Mouse (Mus musculus): ENCODE results near the gene Tmem240. TPM values are rescaled to one million over a fixed set of nuclear protein-coding genes. Genes with fewer than 3 reads are reported as not detected.
"Not testable (repeated sequence)": the region's sequence is repeated elsewhere in the genome, so short reads cannot be mapped to it uniquely, and the experiment has no call there.

The Tmem240 gene
- polyA plus RNA-seq, 1 experiment from 2014 or later, result 1.1 TPM

DNA sequence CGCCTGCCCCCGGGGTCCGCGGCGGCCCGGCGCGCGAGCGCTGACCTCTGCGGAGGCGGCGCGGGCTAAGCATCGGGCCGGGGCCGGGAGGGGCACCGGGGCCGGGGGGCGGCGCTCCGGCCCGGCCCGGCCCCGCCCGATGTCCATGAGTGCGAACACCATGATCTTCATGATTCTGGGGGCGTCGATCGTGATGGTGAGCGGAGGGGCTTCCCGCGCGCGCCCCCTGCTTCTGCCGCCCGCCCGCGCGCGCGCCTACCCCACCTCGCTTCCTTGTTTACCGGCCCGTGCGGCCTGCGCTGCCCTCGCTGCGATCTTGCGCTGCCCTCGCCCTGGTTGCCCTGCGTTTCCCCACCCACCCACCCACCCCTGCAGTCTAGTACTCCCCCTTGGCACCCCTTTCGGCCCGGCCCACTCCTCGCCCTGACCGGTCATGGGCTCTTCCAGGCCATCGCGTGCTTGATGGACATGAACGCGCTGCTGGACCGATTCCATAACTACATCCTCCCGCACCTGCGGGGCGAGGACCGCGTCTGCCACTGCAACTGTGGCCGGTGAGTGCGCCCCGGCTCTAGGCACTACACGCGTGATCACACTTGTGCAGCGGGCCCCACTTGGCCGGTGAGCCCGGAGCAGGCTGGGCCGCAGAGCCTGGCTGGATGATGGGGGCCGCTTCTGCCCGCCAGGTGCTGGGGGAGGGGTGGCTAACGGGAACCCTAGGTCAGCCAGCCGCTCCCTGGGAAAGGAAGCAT lies 527 bp downstream of the Tmem240 start:
- peak; percentile 54 for DNase-seq (ENCODE audit: low spot score)

GRCm38 (mm10) chr4:155735788-155736187 lies 1.2 kb downstream of the Tmem240 start:
- DNase-seq (ENCODE audit: low spot score), result no peak

DNA sequence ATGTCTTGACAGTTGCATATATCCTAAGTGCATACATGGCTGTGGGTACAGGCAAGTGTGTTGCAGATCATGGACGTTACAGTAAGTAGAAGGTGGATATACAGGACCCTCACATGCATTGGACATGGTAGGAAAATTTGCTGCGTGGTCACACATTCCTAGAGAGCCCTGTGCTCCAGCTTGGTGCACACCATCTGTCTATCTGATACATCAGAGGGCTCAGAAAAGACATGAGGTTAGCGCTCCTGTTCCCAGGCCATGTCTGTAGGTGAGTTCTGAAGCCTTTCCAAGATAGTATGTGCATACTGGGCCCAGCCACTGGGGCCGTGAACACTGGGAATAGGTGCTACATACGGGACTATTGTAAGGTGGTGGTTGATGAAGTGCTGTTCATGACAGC lies 1.8 kb downstream of the Tmem240 start:
- no peak for DNase-seq (ENCODE audit: low spot score)

GRCm38 (mm10) chr4:155738262-155738661 lies 3.7 kb downstream of the Tmem240 start:
- no peak for DNase-seq (ENCODE audit: low spot score)

DNA sequence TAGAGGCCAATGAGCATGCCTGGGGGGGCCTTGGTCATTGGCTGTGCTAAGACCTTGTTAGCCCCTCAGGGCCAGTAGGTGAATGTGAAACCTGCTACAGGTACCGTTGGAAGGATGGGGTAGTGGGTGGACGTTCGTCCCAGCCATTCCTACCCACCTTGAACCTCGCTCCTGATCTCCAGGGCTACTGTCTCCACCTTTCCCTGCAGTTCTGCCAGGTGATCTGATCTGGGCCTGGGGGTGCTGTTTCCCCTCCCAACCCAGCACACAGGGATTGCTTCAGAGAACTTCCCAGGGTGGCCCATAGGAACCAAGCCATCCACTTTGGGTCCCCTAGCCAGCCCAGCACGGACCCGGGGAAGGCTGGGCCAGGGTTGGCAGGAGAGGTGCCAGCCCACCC lies 4.6 kb downstream of the Tmem240 start:
- DNase-seq (ENCODE audit: low spot score), result no peak

GRCm38 (mm10) chr4:155739741-155740636 lies 5.4 kb downstream of the Tmem240 start:
- DNase-seq (ENCODE audit: low spot score), result no peak

GRCm38 (mm10) chr4:155740681-155741080 lies 6.1 kb downstream of the Tmem240 start:
- DNase-seq (ENCODE audit: low spot score), result not testable (repeated sequence)

- DNase-seq (ENCODE audit: low spot score), result no peak
Measured at GRCm38 (mm10) chr4:155742684-155743083, 8.1 kb downstream of the Tmem240 start.

DNA sequence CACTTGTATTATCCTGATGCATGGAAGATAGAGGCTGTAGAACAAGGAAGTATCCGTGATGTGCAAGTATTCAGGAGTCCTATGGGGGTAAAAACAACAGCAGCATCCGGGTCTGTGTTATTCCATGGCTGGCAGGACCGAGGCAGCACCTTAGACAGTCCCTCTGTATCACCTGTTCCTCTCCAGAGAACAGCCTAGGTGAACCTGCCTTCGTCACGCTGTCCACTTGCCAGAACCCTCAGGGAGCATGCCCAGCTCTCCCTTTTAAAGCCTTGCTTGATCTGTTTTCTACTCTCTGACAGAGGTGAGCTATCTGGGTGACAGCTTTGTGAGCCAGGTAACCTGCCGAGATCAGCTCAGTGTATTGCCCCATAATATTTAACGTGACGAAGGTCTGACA lies 9.9 kb downstream of the Tmem240 start:
- DNase-seq (ENCODE audit: low spot score), result no peak

GRCm38 (mm10) chr4:155745136-155745535 lies 10.5 kb downstream of the Tmem240 start:
- DNase-seq (ENCODE audit: low spot score), result no peak

- no peak for DNase-seq (ENCODE audit: low spot score)
Measured at GRCm38 (mm10) chr4:155746036-155746548, 11.5 kb downstream of the Tmem240 start.

GRCm38 (mm10) chr4:155746575-155747490 lies 12.2 kb downstream of the Tmem240 start:
- DNase-seq (ENCODE audit: low spot score), result no peak

GRCm38 (mm10) chr4:155757011-155757410 lies 22.4 kb downstream of the Tmem240 start:
- no peak for DNase-seq (ENCODE audit: low spot score)

DNA sequence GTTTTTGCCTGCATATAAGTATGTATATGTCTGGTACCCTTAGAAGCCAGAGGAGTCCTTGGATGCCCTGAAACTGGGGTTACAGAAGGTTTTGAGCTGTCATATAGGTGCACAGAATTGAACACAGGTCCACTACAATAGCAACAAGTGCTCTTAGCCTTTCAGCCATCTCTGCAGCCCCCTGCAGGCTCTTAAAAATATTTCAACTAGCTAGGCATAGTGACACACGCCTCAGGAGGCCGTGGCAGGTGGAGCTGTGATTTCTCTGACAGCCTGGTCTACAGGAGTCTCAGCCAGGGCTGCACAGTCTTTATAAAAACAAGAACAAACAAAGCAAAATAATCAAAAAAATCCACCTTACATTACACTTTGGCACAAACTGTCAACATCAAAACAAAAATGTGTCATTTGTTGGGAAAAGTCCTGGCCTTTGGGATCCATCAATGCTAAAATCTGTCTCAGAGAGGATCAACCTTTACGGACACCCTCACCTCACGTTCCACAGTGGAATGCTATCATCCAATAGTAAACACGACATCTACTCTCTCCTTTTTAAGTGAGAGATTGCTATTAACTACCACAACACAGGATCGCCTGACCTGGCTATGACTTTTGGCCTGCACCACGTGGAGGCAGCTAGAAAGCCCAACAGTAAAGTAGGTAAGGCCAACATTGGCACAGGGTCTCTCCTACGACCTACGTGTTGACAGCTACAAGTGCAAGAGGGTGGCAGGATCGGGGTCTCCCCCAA lies 25.4 kb downstream of the Tmem240 start:
- peak; percentile 51 for DNase-seq (ENCODE audit: low spot score)

- DNase-seq (ENCODE audit: low spot score), result peak; percentile 94
Measured at GRCm38 (mm10) chr4:155760613-155761355, 26.2 kb downstream of the Tmem240 start, which contains the start of gene Atad3a. Atad3a (minus strand) TSS chr4:155761093.

- no peak for DNase-seq (ENCODE audit: low spot score)
Measured at GRCm38 (mm10) chr4:155761356-155762099, 26.9 kb downstream of the Tmem240 start.

DNA sequence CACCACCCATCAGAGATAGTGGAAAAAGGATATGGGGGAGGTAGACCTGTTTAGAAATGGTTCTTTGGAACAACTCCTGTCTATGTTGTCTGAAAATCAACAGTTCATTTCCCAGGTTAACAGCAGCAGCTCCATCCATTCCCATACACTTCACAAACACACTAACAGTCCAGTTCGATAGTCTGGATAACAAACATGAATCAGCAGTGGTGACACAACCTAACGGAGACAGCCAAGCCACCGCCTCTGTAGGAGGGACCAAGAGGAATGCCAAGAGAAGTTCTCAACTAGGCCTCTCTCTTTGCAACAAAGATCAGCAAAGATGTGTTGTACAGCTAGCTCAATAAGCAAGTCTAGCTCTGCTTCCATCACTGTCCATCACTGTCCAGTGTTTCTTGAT lies 27.8 kb downstream of the Tmem240 start:
- no peak for DNase-seq (ENCODE audit: low spot score)

DNA sequence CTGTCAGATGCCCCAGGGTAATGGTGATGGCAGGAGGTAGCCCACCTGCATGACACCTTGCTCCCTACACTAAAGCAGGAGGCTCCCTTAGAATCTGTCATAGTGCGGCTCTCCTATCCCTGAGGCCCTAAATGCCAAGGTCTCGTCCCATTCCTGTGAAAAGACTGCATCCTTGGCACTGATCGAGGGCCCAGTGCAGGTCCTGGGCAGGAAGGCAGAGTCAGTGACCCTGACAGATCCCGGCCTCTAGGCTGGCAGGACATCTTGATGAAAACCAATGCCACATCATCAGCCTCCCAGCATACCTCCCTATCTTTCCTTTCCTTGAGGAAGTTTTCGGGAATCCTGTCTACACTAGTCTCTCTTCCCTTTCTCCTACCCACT lies 34.9 kb downstream of the Tmem240 start:
- DNase-seq (ENCODE audit: low spot score), result no peak
